Mouse (Mus musculus): Measurements from ENCODE around the gene Zfp219.

- TF ChIP-seq RAD21 (IDR thresholded peaks at IDR 0.05; ENCODE audit: low read depth, low read length) = no peak
- TF ChIP-seq RCOR1 (IDR thresholded peaks at IDR 0.05; ENCODE audit: low read depth, low read length) = no peak
- no peak for TF ChIP-seq CTCF (IDR thresholded peaks at IDR 0.05 in 2 of 3, conservative IDR thresholded peaks at IDR 0.05 in 1 of 3; ENCODE audit: control insufficient read depth in 1 of 3, insufficient read depth in 1 of 3, low read depth in 2 of 3, low read length in 3 of 3, poor library complexity in 1 of 3, severe bottlenecking in 1 of 3)
- TF ChIP-seq MAFK (IDR thresholded peaks at IDR 0.05; ENCODE audit: borderline replicate concordance, low read depth, low read length) = no peak
- no peak for TF ChIP-seq ELF1 (IDR thresholded peaks at IDR 0.05; ENCODE audit: low read depth, low read length)
- no peak for TF ChIP-seq MAX (IDR thresholded peaks at IDR 0.05; ENCODE audit: low read length)
- TF ChIP-seq E2F4 (IDR thresholded peaks at IDR 0.05; ENCODE audit: borderline replicate concordance, low read depth, low read length) = no peak
- no peak for TF ChIP-seq TCF12 (IDR thresholded peaks at IDR 0.05; ENCODE audit: low read depth, low read length)
- no peak for TF ChIP-seq USF1 (IDR thresholded peaks at IDR 0.05; ENCODE audit: low read depth, low read length)
- no peak for TF ChIP-seq MYC (IDR thresholded peaks at IDR 0.05; ENCODE audit: low read depth, low read length)
- TF ChIP-seq JUND (IDR thresholded peaks at IDR 0.05; ENCODE audit: low read depth, low read length) = no peak
- no peak for TF ChIP-seq ZMIZ1 (IDR thresholded peaks at IDR 0.05; ENCODE audit: low read depth, low read length)
- TF ChIP-seq EP300 (IDR thresholded peaks at IDR 0.05; ENCODE audit: low read depth in 1 of 2, low read length in 2 of 2) = no peak
These were observed 11.2 kb downstream of the Zfp219 start for GRCm38 (mm10) chr14:52009361-52009760.

Measured in MEL (cell line).